Mouse (Mus musculus) stomach, embryonic 15.5 days (tissue): ENCODE measurements around the gene Llph. TPM values are rescaled to one million over a fixed set of nuclear protein-coding genes. Genes with fewer than 3 reads are reported as not detected.
"Not testable (repeated sequence)": the region's sequence is repeated elsewhere in the genome, so short reads cannot be mapped to it uniquely, and the experiment has no call there.

Experiments
- ATAC-seq: fragments of 200-750 bp; cut with Nextera tagmentation; 2 replicates; pipeline ENCODE4 v1.8.0; 2017; ENCODE audit warnings: low read depth, moderate number of reproducible peaks, moderate TSS enrichment; ENCODE audit not compliant: insufficient read depth, low FRiP score
- H3K27ac ChIP-seq: fragments of 300-500 bp; sonication (generic); 2 replicates; pipeline ENCODE4 v1.5.1; 2015; ENCODE audit warnings: mild to moderate bottlenecking, inconsistent platforms
- H3K27me3 ChIP-seq: fragments of 300-500 bp; sonication (generic); replicated peaks from 2 replicates; pipeline ENCODE4 v1.6.1; 2015; ENCODE audit warnings: inconsistent platforms
- H3K36me3 ChIP-seq: fragments of 300-500 bp; sonication (generic); 2 replicates; pipeline ENCODE4 v1.6.1; 2015; ENCODE audit warnings: inconsistent platforms
- H3K4me1 ChIP-seq: fragments of 300-500 bp; sonication (generic); 2 replicates; pipeline ENCODE4 v1.6.1; 2015; ENCODE audit warnings: inconsistent platforms
- H3K4me2 ChIP-seq: fragments of 300-500 bp; sonication (generic); 2 replicates; pipeline ENCODE4 v1.6.1; 2015; ENCODE audit warnings: mild to moderate bottlenecking, inconsistent platforms
- H3K4me3 ChIP-seq: fragments of 300-500 bp; sonication (generic); replicated peaks from 2 replicates; pipeline ENCODE4 v1.5.1; 2015; ENCODE audit warnings: inconsistent platforms
- H3K9ac ChIP-seq: fragments of 300-500 bp; sonication (generic); 2 replicates; pipeline ENCODE4 v1.6.1; 2015; ENCODE audit warnings: inconsistent platforms
- H3K9me3 ChIP-seq: fragments of 300-500 bp; sonication (generic); 2 replicates; pipeline ENCODE4 v1.6.1; 2016; ENCODE audit warnings: inconsistent platforms
- WGBS: fragments of 180-500 bp; shearing (Covaris S2); methylation state at CpG from one replicate; pipeline ENCODE4 v1.1.7; 2015; 5-methylcytosine and 5-hydroxymethylcytosine counted together
- polyA plus RNA-seq: library from polyadenylated mRNA; unstranded; fragments of >200 nt; fragmentation: Nextera tagmentation; extraction: Ambion mirVana; gene quantifications from 2 replicates; pipeline ENCODE4 v1.2.1, GENCODE M21; 2015

Llph gene
- polyA plus RNA-seq, 1 experiment from 2014 or later = 53.8 TPM

DNA sequence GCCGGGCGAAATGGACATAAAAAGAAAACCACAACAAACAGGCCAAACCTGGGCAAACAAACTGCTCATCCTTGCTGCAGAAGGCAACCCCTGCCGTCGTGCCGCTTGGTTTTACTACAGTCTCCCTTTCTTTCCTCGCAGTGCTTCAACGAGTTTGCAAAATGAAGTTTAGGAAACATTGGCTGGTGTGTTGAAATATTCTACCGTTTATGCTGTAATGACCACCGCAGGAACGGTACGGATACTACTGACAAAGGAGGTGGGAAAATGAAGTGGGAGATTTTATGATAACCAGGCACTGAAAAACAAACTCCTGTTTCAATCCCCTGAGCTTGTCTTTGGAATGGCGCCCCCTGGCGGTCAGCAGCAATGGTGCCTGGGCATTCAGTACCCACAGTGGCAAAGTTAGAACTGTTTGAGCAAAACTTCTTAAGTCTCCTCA is 24.9 kb upstream of the Llph start, which contains the start of gene Irak3:
TSS of gene Irak3 (minus strand) at position 170 of the 442 bp plus-strand sequence.
- Histone ChIP-seq H3K9me3 (no peaks in the 10 kb centered on the region), H3K27ac (no peak within 1 kb of the TSS), H3K9ac (peak within 1 kb of the TSS; percentile 23; the same call in 1 of the 2 replicates), H3K4me1 (peaks cover 8% of the 10 kb centered on the region; the same call in 1 of the 2 replicates), H3K27me3 (peaks cover 10% of the 10 kb centered on the region; the same call in 1 of the 2 replicates), H3K4me2 (peak within 1 kb of the TSS; percentile 90), H3K36me3 (no peaks in the 10 kb centered on the region), H3K4me3 (peak within 1 kb of the TSS; percentile 51)
- no peak for ATAC-seq
- 2% methylated on average over 13 of the region's 13 CpGs for WGBS

DNA sequence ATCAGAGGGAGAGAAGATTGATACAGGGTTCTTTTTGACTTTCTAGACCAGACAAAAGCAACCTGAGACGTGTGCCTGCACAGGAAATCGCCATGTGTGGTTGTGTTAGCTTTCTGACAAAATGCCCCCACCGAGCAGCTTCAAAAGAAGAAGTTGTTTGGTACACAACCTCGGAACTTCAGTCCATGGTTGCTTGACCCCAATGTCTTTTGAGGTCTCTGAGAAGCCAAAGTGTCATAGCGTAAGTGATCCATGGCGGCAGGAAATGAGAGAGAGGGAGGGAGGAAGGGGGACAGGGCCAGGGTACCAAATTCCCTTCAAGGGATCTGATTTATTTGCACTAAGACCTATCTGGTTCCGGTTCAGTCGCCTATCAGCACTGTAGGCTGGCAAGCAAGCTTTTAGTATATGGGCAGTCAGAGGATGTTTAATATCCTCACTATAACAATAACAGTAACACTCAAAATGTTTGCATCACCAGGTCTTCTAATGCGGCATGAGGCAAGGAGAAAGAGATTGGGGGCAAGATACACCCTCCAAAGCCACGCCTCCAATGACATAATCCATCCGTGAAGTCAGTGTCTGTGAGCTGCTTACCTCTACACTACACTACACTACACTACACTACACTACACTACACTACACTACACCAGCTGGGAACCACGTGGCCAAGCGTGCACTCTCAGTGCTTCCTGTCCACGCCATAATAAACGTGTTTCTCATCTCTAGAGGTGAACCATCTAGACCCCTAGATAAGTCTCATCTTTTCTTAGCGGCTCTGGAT is 24.2 kb upstream of the Llph start:
- no peak overlapping the region for H3K9ac ChIP-seq
- H3K4me2 ChIP-seq = no peak overlapping the region
- H3K27me3 ChIP-seq = peaks cover 10% of the 10 kb centered on the region; the same call in 1 of the 2 replicates
- H3K27ac ChIP-seq = no peak overlapping the region
- no peaks in the 10 kb centered on the region for H3K36me3 ChIP-seq
- no peak for ATAC-seq
- H3K4me1 ChIP-seq = peaks cover 8% of the 10 kb centered on the region; the same call in 1 of the 2 replicates
- WGBS = 66% methylated on average over 16 of the region's 16 CpGs
- H3K9me3 ChIP-seq = no peaks in the 10 kb centered on the region
- H3K4me3 ChIP-seq = no peak overlapping the region

DNA sequence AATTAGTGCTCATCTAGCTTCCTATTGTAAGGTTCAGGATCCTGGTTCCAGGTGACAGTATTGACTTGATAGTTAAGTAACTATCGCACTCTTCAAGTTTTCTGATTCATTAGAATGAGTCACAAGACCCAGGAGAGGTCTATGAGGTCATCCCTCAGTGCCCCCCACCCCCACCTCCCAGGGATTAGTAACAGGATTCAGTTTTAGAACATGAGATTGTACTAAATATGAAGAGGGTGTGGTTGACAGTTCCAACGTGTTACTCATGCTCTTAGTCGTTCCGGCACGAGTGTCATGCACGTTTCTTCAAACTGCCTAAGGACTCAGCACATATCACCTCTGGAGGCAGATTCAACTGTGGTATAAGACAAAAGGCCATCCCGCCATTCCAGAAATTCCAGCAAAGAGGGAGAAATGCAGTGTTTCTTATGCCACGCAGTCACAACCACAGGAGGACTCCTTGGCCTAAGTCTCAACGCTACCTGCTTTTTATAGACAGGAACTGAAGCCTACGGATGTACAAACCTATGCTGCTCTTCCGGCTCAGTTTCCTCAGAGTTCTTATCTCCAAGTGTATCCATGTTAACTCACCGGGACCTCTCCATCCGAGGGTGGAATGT is 22.2 kb upstream of the Llph start:
- Histone ChIP-seq H3K4me3 (no peak overlapping the region), H3K27me3 (peaks cover 10% of the 10 kb centered on the region; the same call in 1 of the 2 replicates), H3K9me3 (no peaks in the 10 kb centered on the region), H3K4me2 (no peak overlapping the region), H3K36me3 (no peaks in the 10 kb centered on the region), H3K9ac (no peak overlapping the region), H3K4me1 (peaks cover 11% of the 10 kb centered on the region; the same call in 1 of the 2 replicates), H3K27ac (no peak overlapping the region)
- WGBS = 80% methylated on average over 13 of the region's 13 CpGs
- no peak for ATAC-seq

DNA sequence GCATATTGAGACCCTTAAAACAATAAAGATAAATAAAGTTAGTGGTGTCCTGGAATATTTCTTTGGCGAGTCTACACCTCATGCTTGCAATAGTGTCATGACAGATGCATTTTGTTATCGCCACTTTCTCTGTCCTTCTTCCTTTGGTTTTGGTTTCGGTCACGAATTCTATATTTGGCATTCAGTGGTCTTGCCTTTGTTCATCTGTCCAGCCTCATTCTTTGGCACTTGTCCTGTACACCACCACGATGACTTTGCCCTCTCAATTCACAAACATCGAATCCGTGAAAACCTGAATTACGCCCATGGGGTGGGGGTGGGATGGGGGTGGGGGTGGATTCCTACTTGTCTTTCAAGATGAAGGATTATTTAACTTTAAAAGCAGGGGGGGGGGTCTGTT is 18.9 kb upstream of the Llph start:
- H3K4me1 ChIP-seq = 0 out of 2 replicates have a peak, but pooled peaks cover 3% of the 10 kb centered on the region
- no peak overlapping the region for H3K4me2 ChIP-seq
- H3K36me3 ChIP-seq = 0 out of 2 replicates have a peak, but pooled peaks cover 2% of the 10 kb centered on the region
- WGBS = 80% methylated on average over 8 of the region's 8 CpGs
- H3K27me3 ChIP-seq = no peaks in the 10 kb centered on the region
- no peak overlapping the region for H3K9ac ChIP-seq
- H3K4me3 ChIP-seq = no peak overlapping the region
- no peak overlapping the region for H3K27ac ChIP-seq
- no peaks in the 10 kb centered on the region for H3K9me3 ChIP-seq
- no peak for ATAC-seq

DNA sequence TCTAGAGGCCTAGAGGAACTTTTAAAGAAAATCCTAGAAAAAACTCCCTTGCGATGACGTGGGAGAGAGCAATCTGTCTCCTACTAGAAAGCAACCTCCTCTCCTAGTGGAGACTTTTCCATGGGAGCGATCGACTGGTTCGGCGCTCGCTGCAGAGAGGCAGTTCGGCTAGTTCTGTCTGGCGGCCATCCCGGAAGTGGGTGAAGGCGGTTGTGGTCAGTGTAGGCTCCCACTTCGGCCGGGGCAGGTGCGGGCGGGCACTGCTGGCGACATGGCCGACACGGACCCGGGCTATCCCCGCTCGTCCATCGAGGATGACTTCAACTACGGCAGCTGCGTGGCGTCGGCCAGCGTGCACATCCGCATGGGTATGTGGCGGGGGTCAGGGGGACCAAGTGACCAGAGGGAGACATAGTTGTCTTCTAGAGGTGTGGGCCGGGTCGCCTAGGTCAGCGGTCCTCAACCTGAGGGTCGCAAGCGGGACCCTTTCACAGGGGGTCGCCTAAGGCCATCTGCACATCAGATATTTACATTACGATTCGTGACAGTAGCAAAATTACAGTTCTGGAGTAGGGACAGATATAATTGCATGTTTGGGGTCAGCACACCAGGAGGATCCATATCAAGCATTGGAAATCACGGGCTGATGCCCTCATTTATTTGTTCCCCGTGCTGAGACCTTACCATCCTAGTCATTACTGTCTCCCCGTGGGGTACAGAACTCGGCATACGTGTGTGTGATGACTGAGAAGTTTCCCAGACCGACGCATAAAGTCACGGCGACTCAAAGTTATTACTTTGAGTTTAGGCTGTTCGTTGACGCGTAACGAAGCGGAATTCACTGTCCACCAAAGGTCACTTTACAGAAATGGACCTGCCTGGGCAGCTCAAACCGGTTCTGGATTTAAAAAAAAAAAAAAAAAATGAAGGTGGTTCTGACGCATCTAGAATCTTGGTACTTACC is 18.0 kb upstream of the Llph start:
- H3K36me3 ChIP-seq = 0 out of 2 replicates have a peak, but pooled peaks cover 2% of the 10 kb centered on the region
- no peak overlapping the region for H3K27ac ChIP-seq
- H3K4me3 ChIP-seq = peak overlapping the region; percentile 90
- H3K9me3 ChIP-seq = no peaks in the 10 kb centered on the region
- peak overlapping the region; percentile 78 for H3K9ac ChIP-seq
- H3K4me2 ChIP-seq = peak overlapping the region; percentile 64
- peak; percentile 77; the same call in 1 of the 2 replicates for ATAC-seq
- 0 out of 2 replicates have a peak, but pooled peaks cover 3% of the 10 kb centered on the region for H3K4me1 ChIP-seq
- WGBS = 3% methylated on average over 53 of the region's 53 CpGs
- no peaks in the 10 kb centered on the region for H3K27me3 ChIP-seq

DNA sequence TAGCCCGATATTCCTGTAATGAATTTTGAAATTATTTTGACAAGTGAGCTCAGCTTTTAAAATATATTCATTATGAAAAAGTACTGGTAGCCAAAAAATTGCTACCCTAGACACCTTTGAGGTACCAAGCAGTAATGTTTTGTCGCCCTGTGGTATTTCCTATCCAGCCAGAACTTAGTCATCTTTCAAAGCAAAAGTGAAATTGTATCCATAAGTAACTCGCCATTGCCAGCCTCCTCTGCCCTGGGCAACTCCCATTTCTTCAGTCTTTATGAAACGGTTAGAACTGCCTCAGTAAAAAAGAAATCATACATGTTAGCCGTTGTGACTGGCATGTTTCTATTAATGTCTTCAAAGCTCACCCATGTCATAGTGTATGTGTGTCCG is 17.3 kb upstream of the Llph start:
- H3K4me2 ChIP-seq = peak overlapping the region; percentile 64
- 0 out of 2 replicates have a peak, but pooled peaks cover 3% of the 10 kb centered on the region for H3K4me1 ChIP-seq
- no peaks in the 10 kb centered on the region for H3K9me3 ChIP-seq
- H3K36me3 ChIP-seq = 0 out of 2 replicates have a peak, but pooled peaks cover 2% of the 10 kb centered on the region
- 60% methylated on average over 6 of the region's 6 CpGs for WGBS
- no peak overlapping the region for H3K9ac ChIP-seq
- no peak overlapping the region for H3K27ac ChIP-seq
- H3K27me3 ChIP-seq = no peaks in the 10 kb centered on the region
- ATAC-seq = no peak
- peak overlapping the region; percentile 90 for H3K4me3 ChIP-seq

DNA sequence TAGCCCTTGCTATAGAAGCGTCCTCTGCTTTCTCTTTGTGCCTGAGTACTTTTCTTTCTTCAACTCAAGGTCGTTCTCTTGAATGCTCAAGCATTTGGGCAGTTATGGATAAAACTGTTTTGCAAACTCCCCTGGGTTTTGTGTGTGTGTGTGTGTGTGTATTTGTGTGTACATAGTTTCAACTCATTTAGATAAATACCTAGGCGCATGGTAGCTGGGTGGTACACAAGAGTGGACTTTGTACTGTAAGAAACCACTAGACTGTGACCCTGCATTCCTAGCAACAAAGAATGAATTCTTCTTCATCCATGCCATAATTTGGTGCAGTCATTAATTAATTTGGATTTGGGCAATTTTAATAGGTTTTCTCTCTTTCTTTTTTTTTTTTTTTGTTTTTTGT is 16.8 kb upstream of the Llph start:
- H3K9ac ChIP-seq = no peak overlapping the region
- 72% methylated on average over 3 of the region's 3 CpGs for WGBS
- peak overlapping the region; percentile 90 for H3K4me3 ChIP-seq

DNA sequence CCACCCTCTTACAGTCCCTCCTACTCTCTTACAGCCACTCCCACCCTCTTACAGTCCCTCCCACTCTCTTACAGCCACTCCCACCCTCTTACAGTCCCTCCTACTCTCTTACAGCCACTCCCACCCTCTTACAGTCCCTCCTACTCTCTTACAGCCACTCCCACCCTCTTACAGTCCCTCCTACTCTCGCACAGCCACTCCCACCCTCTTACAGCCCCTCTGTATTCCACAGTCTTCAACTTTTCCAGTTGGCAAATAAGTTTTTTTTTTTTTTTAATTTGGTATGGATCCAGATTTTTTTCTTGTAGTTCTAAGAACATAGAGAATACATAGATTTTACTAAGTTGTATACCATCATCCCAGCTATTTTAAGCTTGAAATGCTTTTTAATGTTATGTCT is 9.8 kb upstream of the Llph start:
- not testable (repeated sequence) for H3K9ac ChIP-seq, H3K4me3 ChIP-seq, H3K27me3 ChIP-seq, ATAC-seq, H3K36me3 ChIP-seq, H3K27ac ChIP-seq, H3K9me3 ChIP-seq, H3K4me1 ChIP-seq, H3K4me2 ChIP-seq
- 86% methylated on average over 1 of the region's 1 CpGs for WGBS

More for the DNA sequence above, 16.8 kb upstream of the Llph start:
- peak overlapping the region; percentile 64 for H3K4me2 ChIP-seq
- no peaks in the 10 kb centered on the region for H3K9me3 ChIP-seq
- no peak for ATAC-seq
- no peaks in the 10 kb centered on the region for H3K27me3 ChIP-seq
- no peak overlapping the region for H3K27ac ChIP-seq
- H3K36me3 ChIP-seq = 0 out of 2 replicates have a peak, but pooled peaks cover 2% of the 10 kb centered on the region
- H3K4me1 ChIP-seq = 0 out of 2 replicates have a peak, but pooled peaks cover 3% of the 10 kb centered on the region

DNA sequence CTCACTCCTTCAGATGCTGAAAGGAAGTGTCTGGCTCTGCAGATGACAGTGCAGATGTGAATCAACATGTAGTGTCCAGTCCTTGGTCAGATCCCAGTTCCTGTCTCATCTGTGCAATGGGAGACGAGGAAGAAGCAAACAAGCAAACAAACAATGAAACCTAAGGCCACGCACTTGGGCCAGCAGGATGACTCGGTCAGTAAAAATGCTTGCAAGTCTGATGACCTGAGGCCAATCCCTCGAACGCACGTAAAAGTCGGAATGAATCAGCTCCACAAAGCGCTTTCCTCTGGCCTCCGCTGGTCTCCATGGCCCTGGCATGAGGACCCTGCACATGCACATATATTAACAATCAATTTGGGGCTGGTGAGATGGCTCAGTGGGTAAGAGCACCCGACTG is 7.9 kb upstream of the Llph start:
- H3K9ac ChIP-seq = no peak overlapping the region
- 88% methylated on average over 10 of the region's 10 CpGs for WGBS
- no peak overlapping the region for H3K4me3 ChIP-seq
- no peaks in the 10 kb centered on the region for H3K9me3 ChIP-seq
- H3K27ac ChIP-seq = no peak overlapping the region
- no peak overlapping the region for H3K4me2 ChIP-seq
- H3K36me3 ChIP-seq = peaks cover 7% of the 10 kb centered on the region; the same call in 1 of the 2 replicates
- H3K4me1 ChIP-seq = no peaks in the 10 kb centered on the region
- no peaks in the 10 kb centered on the region for H3K27me3 ChIP-seq
- ATAC-seq = no peak

DNA sequence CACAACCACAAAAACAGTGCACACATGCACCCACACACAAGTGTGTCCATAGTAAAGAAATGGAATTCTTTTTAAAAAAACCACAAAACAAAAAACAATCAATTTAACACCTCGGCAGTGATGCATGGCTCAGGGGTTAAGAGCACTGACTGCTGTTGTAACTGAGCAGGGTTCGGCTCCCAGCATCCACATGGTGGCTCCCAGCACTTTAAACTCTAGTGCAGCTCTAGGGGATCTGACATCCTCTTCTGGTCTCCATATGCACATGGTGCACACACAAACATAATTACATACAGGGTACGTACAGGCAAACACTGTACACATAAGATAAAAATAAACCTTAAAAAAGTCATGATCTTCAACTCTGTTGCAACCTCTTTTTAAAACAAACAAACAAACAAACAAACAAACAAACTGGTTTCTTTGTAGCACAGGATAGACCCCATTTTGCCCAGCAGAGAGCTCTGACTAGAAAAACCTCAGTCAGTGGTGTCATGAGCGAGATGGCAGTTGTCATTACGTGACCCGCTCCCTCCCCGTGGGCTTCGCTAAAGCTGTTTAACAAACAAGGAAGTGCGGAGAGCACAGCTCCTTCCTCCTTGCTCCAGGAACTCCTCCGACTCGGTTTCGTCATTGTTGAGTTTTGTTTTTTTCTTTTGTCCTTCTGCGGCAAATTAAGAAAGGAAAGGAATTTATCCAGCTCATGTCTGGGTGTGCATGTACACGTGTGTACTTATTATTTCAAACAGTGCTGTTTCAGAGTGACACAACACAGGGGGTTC is 7.1 kb upstream of the Llph start:
- no peak for ATAC-seq
- Histone ChIP-seq H3K4me2 (no peak overlapping the region), H3K4me3 (no peak overlapping the region), H3K9ac (no peak overlapping the region), H3K27me3 (no peaks in the 10 kb centered on the region), H3K4me1 (no peaks in the 10 kb centered on the region), H3K27ac (no peak overlapping the region), H3K36me3 (peaks cover 7% of the 10 kb centered on the region; the same call in 1 of the 2 replicates), H3K9me3 (no peaks in the 10 kb centered on the region)
- WGBS = 75% methylated on average over 14 of the region's 14 CpGs
